Mouse (Mus musculus) heart, embryonic 13.5 days (tissue): ENCODE measurements at regions not wholly inside any gene's neighbourhood (a gene's known extent, or its start where the extent isn't known, plus 50 kb on each side); places are given as distances from the start of the nearest gene placed in this dataset.

ENCODE experiments used
- ATAC-seq: fragments of 200-750 bp; cut with Nextera tagmentation; 2 replicates; pipeline ENCODE4 v1.8.0; 2017; ENCODE audit warnings: moderate TSS enrichment; ENCODE audit not compliant: insufficient number of reproducible peaks, low FRiP score, low TSS enrichment; ENCODE audit errors: extremely low read depth
- H3K27ac ChIP-seq: fragments of 300-500 bp; sonication (generic); replicated peaks from 2 replicates; pipeline ENCODE4 v1.5.1; 2015; ENCODE audit warnings: moderate library complexity, mild to moderate bottlenecking, inconsistent platforms
- H3K27me3 ChIP-seq: fragments of 300-500 bp; sonication (generic); replicated peaks from 2 replicates; pipeline ENCODE4 v1.6.1; 2015; ENCODE audit warnings: mild to moderate bottlenecking, inconsistent platforms
- H3K36me3 ChIP-seq: fragments of 300-500 bp; sonication (generic); 2 replicates; pipeline ENCODE4 v1.6.1; 2015; ENCODE audit warnings: mild to moderate bottlenecking, inconsistent platforms
- H3K4me1 ChIP-seq: fragments of 300-500 bp; sonication (generic); 2 replicates; pipeline ENCODE4 v1.6.1; 2015; ENCODE audit warnings: inconsistent platforms
- H3K4me2 ChIP-seq: fragments of 300-500 bp; sonication (generic); 2 replicates; pipeline ENCODE4 v1.6.1; 2015; ENCODE audit warnings: inconsistent platforms, mild to moderate bottlenecking, moderate library complexity
- H3K4me3 ChIP-seq: fragments of 300-500 bp; sonication (generic); 2 replicates; pipeline ENCODE4 v1.5.1; 2015; ENCODE audit warnings: moderate library complexity, mild to moderate bottlenecking, inconsistent platforms
- H3K9ac ChIP-seq: fragments of 300-500 bp; sonication (generic); 2 replicates; pipeline ENCODE4 v1.6.1; 2015; ENCODE audit warnings: inconsistent platforms, mild to moderate bottlenecking, moderate library complexity
- H3K9me3 ChIP-seq: fragments of 300-500 bp; sonication (generic); 2 replicates; pipeline ENCODE4 v1.6.1; 2016; ENCODE audit warnings: inconsistent platforms
- WGBS: fragments of 180-500 bp; shearing (Covaris S2); methylation state at CpG from one replicate; pipeline ENCODE4 v1.1.7; 2015; ENCODE audit warnings: mixed read lengths; 5-methylcytosine and 5-hydroxymethylcytosine counted together

DNA sequence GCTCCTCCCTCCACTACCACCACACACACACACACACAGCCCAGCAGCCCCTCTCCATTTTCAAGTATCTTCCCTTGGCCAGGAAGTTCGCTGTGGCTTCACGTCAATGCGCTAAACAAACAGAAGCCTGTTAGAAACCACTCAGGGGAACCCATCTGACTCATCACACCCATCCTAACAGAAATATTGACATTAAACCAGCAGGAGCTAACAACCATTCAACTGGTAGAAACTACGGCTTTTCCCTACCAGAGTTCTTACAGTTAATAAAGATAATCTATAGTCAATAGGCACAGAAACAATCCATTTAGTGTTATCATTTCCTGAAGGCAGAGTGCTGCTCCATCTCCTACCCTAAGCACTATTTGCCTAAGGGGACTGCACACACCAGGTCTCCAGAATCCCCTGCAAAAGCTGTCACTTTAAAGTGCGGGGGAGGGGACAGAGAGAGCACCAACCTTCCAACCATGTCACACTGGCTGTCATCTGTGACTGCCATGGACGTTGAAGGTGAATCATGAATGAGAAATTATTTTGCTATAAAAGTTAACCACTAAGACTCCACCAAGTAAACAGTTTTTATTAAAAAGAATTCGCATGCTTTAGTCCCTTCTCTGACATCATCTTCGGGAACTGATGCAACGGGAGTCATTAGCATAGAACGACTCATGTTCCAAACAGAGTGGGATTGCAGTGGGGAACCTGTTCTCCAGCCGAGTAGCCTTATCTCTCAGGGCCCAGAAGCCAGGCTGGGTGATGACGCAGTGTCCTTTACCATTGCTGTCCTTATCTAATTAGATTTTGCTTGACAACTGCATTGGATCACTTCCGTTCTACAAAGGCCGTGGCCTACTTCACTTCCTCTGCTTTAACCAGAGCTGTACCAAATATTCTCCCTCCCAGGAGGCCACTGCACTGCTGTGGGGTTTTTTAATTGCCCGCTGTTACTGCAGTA is 91.0 kb downstream of the Actbl2 start:
- peaks cover 16% of the 10 kb centered on the region for H3K4me1 ChIP-seq
- no peak overlapping the region for H3K4me3 ChIP-seq
- H3K36me3 ChIP-seq: no peaks in the 10 kb centered on the region
- no peak overlapping the region for H3K4me2 ChIP-seq
- ATAC-seq: no peak
- 0 out of 2 replicates have a peak overlapping the region, but pooled peaks have one; percentile 5 for H3K27ac ChIP-seq
- no peaks in the 10 kb centered on the region for H3K27me3 ChIP-seq
- H3K9me3 ChIP-seq: no peaks in the 10 kb centered on the region
- H3K9ac ChIP-seq: no peak overlapping the region
- 43% methylated on average over 15 of the region's 15 CpGs for WGBS

DNA sequence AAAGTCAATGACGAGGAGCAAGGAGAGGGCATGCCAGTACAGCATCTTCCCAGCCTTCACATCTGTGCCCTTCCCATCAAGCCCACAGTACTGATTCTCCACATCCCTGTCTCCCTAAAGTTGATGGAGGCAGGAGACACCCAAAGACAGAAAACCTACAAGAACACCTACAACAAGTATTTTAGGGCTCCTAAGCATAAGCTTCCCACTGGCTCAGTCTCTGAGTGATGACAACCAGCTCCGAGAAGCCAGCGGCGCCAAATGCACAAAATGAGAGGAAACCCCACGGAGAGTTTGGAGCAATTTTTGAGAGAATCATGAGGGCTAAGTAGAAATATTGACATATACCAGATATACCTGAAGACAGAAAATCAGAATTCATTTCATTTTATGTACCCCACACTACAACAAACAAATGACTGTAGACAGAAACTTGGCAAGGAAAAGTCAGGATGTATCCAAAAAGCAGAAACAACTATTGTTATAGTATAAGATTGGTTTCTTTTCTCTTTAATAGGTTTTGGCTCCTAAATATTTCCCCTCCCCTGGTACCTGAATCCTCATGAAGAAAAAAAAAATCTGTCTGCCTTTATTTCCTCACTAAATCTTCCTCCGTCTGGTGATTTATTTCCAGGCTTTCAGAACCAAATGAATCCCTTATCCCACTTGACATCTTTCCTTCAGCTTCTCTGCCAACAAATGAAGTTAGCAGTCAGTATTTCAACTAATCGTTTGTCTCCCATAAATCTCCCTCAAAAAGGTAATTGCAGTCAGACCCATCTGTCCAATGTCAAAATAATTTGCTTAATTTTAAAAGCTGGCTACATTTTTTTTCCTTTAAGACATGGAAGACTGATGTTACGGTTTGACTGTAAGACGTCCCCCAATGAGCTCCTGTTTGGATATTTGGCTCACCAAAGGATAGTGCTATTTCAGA is 102.0 kb downstream of the Actbl2 start:
- Histone ChIP-seq H3K4me3 (no peak overlapping the region), H3K27me3 (no peaks in the 10 kb centered on the region), H3K4me2 (no peak overlapping the region), H3K4me1 (no peaks in the 10 kb centered on the region), H3K36me3 (no peaks in the 10 kb centered on the region), H3K9ac (no peak overlapping the region), H3K9me3 (no peaks in the 10 kb centered on the region), H3K27ac (no peak overlapping the region)
- no peak for ATAC-seq
- WGBS: 64% methylated on average over 9 of the region's 9 CpGs

DNA sequence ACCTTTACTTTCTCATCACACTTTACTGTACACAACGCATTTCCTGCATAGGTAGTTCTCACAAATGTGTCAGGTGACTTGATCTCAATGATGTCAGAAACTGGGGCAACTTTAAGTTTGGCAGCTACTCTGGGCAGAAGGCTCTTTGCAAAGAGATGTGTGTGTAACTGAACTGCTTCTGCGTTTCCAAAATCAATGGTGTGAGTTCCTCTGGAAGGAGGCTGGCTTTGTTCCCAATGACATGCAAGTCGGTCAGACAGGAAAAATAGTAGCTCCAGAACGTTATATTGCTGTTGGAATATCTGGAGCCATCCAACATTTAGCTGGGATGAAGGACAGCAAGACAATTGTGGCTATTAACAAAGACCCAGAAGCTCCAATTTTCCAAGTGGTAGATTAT is 106.6 kb downstream of the Actbl2 start:
- Histone ChIP-seq H3K4me2 (no peak overlapping the region), H3K4me3 (no peak overlapping the region), H3K27me3 (no peaks in the 10 kb centered on the region), H3K9ac (no peak overlapping the region), H3K36me3 (no peaks in the 10 kb centered on the region), H3K4me1 (no peaks in the 10 kb centered on the region), H3K27ac (no peak overlapping the region), H3K9me3 (peaks cover 6% of the 10 kb centered on the region; the same call in 1 of the 2 replicates)
- ATAC-seq: no peak
- 65% methylated on average over 4 of the region's 4 CpGs for WGBS

DNA sequence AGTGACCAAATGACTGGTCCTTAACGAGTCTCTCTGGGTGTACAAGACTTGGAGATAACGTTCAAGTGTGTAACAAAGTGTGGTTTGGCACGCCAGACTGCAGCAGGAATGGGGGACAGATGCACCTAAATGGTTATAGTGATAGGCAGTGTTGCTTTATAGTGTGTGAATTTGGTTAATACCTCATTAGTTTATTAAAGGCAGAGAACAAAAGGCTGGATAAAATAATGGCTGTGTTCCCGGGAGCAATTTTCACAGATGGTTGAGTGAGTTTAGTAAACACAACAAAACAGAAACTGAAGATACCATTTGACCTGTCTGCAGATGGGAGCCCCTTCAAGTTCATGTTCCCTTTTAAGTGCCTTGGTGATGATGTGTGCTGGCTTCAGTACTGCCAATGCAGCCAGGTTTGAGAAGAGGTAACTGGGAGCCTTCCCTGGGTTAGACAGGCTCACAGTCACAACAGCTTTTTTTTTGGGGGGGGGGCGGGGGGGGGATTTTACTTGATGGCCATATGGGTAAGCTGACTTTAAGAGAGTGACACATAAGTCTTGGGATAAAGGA is 108.4 kb downstream of the Actbl2 start:
- H3K4me3 ChIP-seq: no peak overlapping the region
- no peak for ATAC-seq
- H3K36me3 ChIP-seq: no peaks in the 10 kb centered on the region
- H3K9me3 ChIP-seq: peaks cover 6% of the 10 kb centered on the region; the same call in 1 of the 2 replicates
- H3K27me3 ChIP-seq: no peaks in the 10 kb centered on the region
- no peak overlapping the region for H3K27ac ChIP-seq
- H3K4me1 ChIP-seq: no peaks in the 10 kb centered on the region
- H3K4me2 ChIP-seq: no peak overlapping the region
- H3K9ac ChIP-seq: no peak overlapping the region
- 35% methylated on average over 5 of the region's 5 CpGs for WGBS

DNA sequence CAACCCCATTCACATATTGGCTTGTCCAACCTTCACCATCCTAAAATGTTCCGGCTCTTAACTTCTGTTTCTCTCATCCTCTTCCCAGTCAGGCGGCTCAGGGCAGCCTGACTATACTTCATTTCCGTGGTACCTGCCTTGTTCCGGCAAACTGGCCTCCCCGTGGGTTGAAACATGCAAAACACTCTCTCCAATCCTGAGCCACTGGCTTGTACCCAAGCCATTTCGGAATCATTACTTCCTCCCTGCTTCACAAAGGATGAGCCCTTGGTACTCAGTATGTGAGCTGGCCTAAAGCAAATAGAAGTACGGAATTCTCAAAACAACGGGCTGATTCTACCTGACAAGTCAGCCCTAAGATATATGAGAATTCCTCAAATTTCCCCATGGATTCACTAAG is 112.1 kb downstream of the Actbl2 start:
- H3K9me3 ChIP-seq: peaks cover 6% of the 10 kb centered on the region; the same call in 1 of the 2 replicates
- H3K27me3 ChIP-seq: no peaks in the 10 kb centered on the region
- H3K27ac ChIP-seq: no peak overlapping the region
- H3K4me3 ChIP-seq: no peak overlapping the region
- H3K4me2 ChIP-seq: no peak overlapping the region
- no peak for ATAC-seq
- no peaks in the 10 kb centered on the region for H3K36me3 ChIP-seq
- 0 out of 2 replicates have a peak, but pooled peaks cover 4% of the 10 kb centered on the region for H3K4me1 ChIP-seq
- no peak overlapping the region for H3K9ac ChIP-seq
- WGBS: 78% methylated on average over 8 of the region's 8 CpGs

DNA sequence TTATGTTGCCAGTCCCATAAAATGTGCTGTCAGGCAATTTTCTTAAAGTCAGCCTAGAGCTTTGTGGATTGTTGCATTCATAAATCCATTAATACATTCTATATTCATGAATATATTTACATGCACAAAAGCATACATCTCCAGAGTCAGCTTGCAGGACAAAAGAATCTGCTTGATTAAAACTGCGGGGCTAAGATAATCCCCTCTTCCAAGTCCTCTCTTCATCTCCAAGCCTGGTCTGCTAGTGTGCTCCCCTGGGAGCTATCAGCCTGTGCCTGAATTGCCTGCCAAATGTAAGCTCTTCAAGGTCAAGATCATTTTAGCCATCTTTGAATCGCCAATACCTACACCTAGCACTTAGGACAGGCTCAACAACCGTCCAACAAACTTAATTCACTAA is 112.8 kb downstream of the Actbl2 start:
- H3K27me3 ChIP-seq: no peaks in the 10 kb centered on the region
- no peak overlapping the region for H3K4me2 ChIP-seq
- H3K9ac ChIP-seq: no peak overlapping the region
- 0 out of 2 replicates have a peak, but pooled peaks cover 4% of the 10 kb centered on the region for H3K4me1 ChIP-seq
- H3K27ac ChIP-seq: no peak overlapping the region
- 50% methylated on average over 3 of the region's 3 CpGs for WGBS
- H3K36me3 ChIP-seq: no peaks in the 10 kb centered on the region
- no peak for ATAC-seq
- H3K4me3 ChIP-seq: no peak overlapping the region
- H3K9me3 ChIP-seq: peaks cover 6% of the 10 kb centered on the region; the same call in 1 of the 2 replicates

DNA sequence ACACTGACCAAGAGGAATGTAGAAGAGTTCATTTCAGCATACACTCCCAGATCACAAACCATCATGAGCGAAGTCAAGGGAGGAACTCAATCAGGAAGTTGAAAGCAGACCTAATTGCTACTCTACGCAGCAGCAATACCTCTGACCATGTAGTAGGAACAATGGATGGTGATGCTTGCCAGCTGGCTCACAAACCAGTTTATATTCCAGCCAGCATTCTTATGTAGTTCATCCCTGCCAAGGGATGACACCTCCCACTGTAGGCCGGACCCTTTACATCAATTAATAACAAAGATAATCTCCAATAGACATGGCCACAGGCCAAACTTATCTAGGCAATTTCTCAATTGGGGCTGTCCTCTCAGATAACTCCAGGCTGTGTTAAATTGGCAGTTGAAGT is 115.1 kb downstream of the Actbl2 start:
- no peak for ATAC-seq

DNA sequence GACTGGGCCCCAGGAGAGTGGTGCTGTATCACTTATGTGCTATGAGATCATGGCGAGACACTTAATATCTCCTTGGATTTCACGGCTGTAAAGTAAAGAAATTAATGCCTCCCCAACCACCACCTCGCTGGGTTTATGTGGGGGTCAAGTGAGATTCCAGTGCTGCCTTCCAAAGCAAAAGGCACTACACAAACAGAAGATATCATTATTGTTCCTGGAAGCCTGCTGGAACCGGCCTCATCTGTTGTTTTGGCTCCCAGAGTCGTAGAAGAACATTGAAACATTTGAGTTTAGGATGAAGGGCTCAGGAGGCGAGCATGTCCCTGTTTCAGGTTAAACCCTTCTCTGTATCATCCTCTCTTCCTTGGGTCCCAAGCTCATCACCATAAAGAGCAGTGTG is 116.6 kb downstream of the Gpbp1 start:
- ATAC-seq: no peak
- Histone ChIP-seq H3K4me3 (no peak overlapping the region), H3K27ac (peak overlapping the region; percentile 28; the same call in 1 of the 2 replicates), H3K27me3 (no peaks in the 10 kb centered on the region), H3K4me1 (peaks cover 13% of the 10 kb centered on the region; the same call in 1 of the 2 replicates), H3K4me2 (no peak overlapping the region), H3K36me3 (no peaks in the 10 kb centered on the region), H3K9me3 (no peaks in the 10 kb centered on the region), H3K9ac (no peak overlapping the region)
- 51% methylated on average over 6 of the region's 6 CpGs for WGBS

More for the DNA sequence above, 115.1 kb downstream of the Actbl2 start:
- Histone ChIP-seq H3K9me3 (peaks cover 6% of the 10 kb centered on the region; the same call in 1 of the 2 replicates), H3K9ac (no peak overlapping the region), H3K27me3 (no peaks in the 10 kb centered on the region), H3K4me2 (no peak overlapping the region), H3K4me1 (peaks cover 13% of the 10 kb centered on the region; the same call in 1 of the 2 replicates), H3K36me3 (no peaks in the 10 kb centered on the region), H3K27ac (no peak overlapping the region), H3K4me3 (no peak overlapping the region)
- 52% methylated on average over 3 of the region's 3 CpGs for WGBS

DNA sequence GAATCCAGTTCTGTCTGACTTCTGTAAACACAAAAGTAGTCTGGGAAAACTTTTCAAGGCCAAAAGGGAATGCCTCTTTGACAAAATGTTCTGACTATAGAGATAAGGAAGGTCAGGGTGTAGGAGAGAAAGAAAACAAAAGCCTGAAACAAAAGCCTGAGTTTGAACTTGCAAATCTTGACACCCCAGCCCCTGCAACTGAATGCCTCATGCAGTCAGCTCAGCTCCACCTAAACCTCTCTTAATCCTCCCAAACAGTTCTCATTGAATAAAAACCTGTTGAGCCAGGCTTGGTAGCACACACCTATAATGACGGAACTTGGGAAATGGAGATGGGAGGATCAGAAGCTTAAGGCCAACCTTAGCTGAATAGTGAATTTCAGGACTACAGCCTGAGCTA is 116.1 kb downstream of the Gpbp1 start:
- Histone ChIP-seq H3K27me3 (no peaks in the 10 kb centered on the region), H3K9ac (no peak overlapping the region), H3K36me3 (no peaks in the 10 kb centered on the region), H3K4me3 (no peak overlapping the region), H3K9me3 (no peaks in the 10 kb centered on the region), H3K4me1 (peaks cover 13% of the 10 kb centered on the region; the same call in 1 of the 2 replicates), H3K27ac (peak overlapping the region; percentile 28; the same call in 1 of the 2 replicates), H3K4me2 (no peak overlapping the region)
- ATAC-seq: no peak
- 53% methylated on average over 1 of the region's 1 CpGs for WGBS
